Mouse (Mus musculus) mammary gland, adult 2 months (tissue): ENCODE data around the gene Ndufa6. TPM values are rescaled to one million over a fixed set of nuclear protein-coding genes. Genes with fewer than 3 reads are reported as not detected.

Experiments
- polyA plus RNA-seq: library from polyadenylated mRNA; depleted of rRNA; stranded (reverse); fragments of >200 nt; gene quantifications from 2 replicates; pipeline ENCODE4 v1.2.3, GENCODE M21; 2012; ENCODE audit warnings: low replicate concordance; rRNA removed

Ndufa6 gene
- 232 and 241 TPM in 2 replicates for polyA plus RNA-seq

DNA sequence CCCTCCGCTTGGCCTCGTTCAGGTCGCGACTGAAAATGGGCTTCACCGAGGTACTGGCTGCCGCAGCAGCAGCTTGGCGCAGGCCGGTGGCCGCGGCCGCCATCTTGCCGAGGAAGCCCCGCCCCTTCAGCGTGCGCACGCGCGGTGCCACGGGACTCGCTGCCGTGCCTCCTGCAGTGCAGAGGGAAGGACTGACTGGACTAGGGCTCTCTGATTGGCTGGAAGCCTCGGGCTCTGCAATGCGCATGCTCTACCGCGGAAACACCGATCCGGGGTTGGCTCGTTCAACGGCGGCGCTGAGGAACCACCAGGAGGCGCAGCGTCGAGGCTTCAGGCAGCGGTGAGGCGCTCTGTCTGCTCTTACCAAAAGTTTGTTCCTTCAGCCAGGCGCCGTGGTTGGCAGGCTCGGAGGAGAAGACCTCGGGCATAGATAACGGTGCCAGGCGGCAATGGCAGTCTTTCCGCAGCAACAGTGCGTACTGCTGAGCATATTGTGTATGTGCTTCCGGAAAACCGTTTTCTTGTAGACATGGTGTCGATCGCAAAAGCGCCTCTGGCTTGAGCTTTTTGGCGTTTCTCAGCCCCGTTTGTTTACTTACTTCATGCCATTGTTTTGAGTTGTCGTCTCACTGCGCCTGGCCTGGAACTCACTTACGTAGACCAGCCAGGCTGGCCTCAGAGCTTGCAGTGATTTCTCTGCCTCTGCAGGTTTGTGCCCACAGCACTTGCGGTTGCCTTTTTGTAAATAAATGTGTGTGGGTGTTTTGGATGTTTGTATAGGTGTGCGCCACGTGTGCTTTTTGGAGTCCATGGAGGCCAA, at the start of gene Ndufa6:
Ndufa6 (minus strand) TSS at position 197 of the 820 bp plus-strand sequence.

DNA sequence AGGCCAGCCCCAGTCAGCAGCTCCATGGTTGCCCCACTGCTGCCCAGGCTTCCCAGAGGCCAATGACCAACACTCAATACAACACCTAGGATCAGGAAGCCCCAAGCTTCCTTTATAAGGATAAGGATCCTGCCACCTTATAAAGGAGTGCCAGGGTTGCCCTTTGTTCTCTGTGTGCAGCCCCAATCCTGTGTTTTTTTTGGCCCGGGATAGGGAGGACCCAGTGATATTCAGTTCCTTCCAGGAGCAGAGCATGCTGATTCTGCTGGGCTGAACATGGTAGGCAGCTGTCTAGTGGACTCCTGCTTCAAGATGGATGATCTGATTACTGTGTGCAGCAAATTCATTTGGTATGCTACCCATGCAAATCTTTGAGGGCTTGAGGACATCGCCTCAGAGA, 39.8 kb upstream of the Ndufa6 start, which contains the start of gene Cyp2d11:
Cyp2d11 (minus strand) TSS at position 101 of the 400 bp plus-strand sequence.

GRCm38 (mm10) chr15:82379871-82380713, 26.0 kb upstream of the Ndufa6 start, which contains the start of gene Cyp2d22:
Gene Cyp2d22 (minus strand): TSS chr15:82380260.

DNA sequence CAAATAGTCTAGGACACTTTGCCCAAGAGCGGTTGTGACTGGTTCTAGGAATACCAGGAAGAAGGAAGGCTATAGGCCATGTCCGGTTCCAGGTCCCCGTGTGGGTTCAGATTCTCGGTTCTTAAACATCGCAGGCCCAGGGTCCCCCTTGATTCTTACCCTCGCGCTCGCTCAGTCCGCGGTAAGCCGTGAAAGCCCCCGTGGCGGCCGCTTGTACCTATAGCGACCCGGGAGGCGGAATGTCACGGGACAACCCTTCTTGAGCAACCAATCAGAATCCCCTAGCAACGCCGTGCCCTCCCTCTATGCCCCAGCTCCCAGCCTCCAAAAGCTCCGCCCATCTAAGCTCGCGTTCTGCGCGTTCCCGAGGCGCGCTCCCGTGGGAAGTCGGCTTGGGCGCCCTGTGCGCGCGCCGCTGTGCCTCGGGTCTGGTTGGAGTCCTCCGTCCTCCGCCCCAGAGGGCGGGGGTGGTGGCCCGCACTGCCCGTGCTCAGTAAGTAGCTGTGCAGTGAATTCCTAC, 15.5 kb downstream of the Ndufa6 start, which contains the start of the genes Naga, Pheta2 and Smdt1:
Naga (minus strand) TSS at position 333 of the 520 bp plus-strand sequence.
Pheta2 (plus strand) TSS at position 350 of the 520 bp plus-strand sequence.
Smdt1 (plus strand) TSS at position 367 of the 520 bp plus-strand sequence.

Other genes with a start within 250 kb of the Ndufa6 start
- gene Ccdc134, start 226.4 kb downstream of the Ndufa6 start, polyA plus RNA-seq: 10.5 and 12.5 TPM in 2 replicates
- gene Srebf2, start 207.1 kb downstream of the Ndufa6 start, polyA plus RNA-seq: 145 and 311 TPM in 2 replicates
- gene Shisa8, start 141.5 kb downstream of the Ndufa6 start, polyA plus RNA-seq: 1.4 and 7.0 TPM in 2 replicates
- 23.3 and 82.5 TPM in 2 replicates for gene Tnfrsf13c, start 130.0 kb downstream of the Ndufa6 start, polyA plus RNA-seq
- gene Cenpm, start 109.6 kb downstream of the Ndufa6 start, polyA plus RNA-seq: 3.3 and 9.3 TPM in 2 replicates
- gene 1500009C09Rik, start 101.9 kb downstream of the Ndufa6 start, polyA plus RNA-seq: 0.16 TPM in 1 of 2 replicates, not detected in the other
- 2.9 and 3.2 TPM in 2 replicates for gene Sept3, start 79.4 kb downstream of the Ndufa6 start, polyA plus RNA-seq
- not detected in 2 replicates for gene Wbp2nl, start 55.4 kb downstream of the Ndufa6 start, polyA plus RNA-seq
- 160 and 212 TPM in 2 replicates for gene Naga, start 15.4 kb downstream of the Ndufa6 start, polyA plus RNA-seq
- 2.2 and 3.2 TPM in 2 replicates for gene Pheta2, start 15.4 kb downstream of the Ndufa6 start, polyA plus RNA-seq
- 158 and 195 TPM in 2 replicates for gene Smdt1, start 15.4 kb downstream of the Ndufa6 start, polyA plus RNA-seq
- 48.6 and 64.4 TPM in 2 replicates for gene Cyp2d22, start 25.9 kb upstream of the Ndufa6 start, polyA plus RNA-seq
- not detected in 2 replicates for gene Cyp2d11, start 39.7 kb upstream of the Ndufa6 start, polyA plus RNA-seq
- gene Cyp2d10, start 52.9 kb upstream of the Ndufa6 start, polyA plus RNA-seq: 7.2 TPM in 1 of 2 replicates, not detected in the other
- 10.0 TPM in 1 of 2 replicates, not detected in the other for gene Cyp2d9, start 79.1 kb upstream of the Ndufa6 start, polyA plus RNA-seq
- not detected in 2 replicates for gene Cyp2d12, start 200.8 kb upstream of the Ndufa6 start, polyA plus RNA-seq